Mouse (Mus musculus): ENCODE measurements around the gene Slc34a1. TPM values are rescaled to one million over a fixed set of nuclear protein-coding genes. Genes with fewer than 3 reads are reported as not detected.

The Slc34a1 gene
- polyA plus RNA-seq, 1 experiment from 2014 or later: not detected

GRCm38 (mm10) chr13:55462965-55463364, 65.0 kb downstream of the Slc34a1 start:
- peaks cover 60% of the 10 kb centered on the region for H3K27me3 ChIP-seq
- WGBS (ENCODE audit: insufficient replicate concordance): 26% methylated on average over 2 of the region's 2 CpGs
- H3K4me2 ChIP-seq: no peak overlapping the region

GRCm38 (mm10) chr13:55463399-55464026, 65.5 kb downstream of the Slc34a1 start:
- Histone ChIP-seq H3K4me2 (peak overlapping the region; percentile 75), H3K9ac (no peak overlapping the region), H3K27me3 (peaks cover 66% of the 10 kb centered on the region), H3K9me3 (replicated peaks) (no peaks in the 10 kb centered on the region), H3K36me3 (replicated peaks) (peaks cover 34% of the 10 kb centered on the region), H3K27ac (replicated peaks) (no peak overlapping the region), H3K4me3 (replicated peaks) (peak overlapping the region; percentile 50; the same call in 1 of the 2 replicates), H3K4me1 (replicated peaks) (peaks cover 19% of the 10 kb centered on the region)
- ATAC-seq (ENCODE audit: insufficient read depth): no peak
- 12% methylated on average over 14 of the region's 14 CpGs for WGBS (ENCODE audit: insufficient replicate concordance)

More at GRCm38 (mm10) chr13:55462965-55463364, 65.0 kb downstream of the Slc34a1 start:
- Histone ChIP-seq H3K36me3 (replicated peaks) (peaks cover 39% of the 10 kb centered on the region), H3K27ac (replicated peaks) (no peak overlapping the region), H3K4me3 (replicated peaks) (no peak overlapping the region), H3K9me3 (replicated peaks) (no peaks in the 10 kb centered on the region), H3K4me1 (replicated peaks) (peaks cover 19% of the 10 kb centered on the region), H3K9ac (no peak overlapping the region)
- no peak for ATAC-seq (ENCODE audit: insufficient read depth)

DNA sequence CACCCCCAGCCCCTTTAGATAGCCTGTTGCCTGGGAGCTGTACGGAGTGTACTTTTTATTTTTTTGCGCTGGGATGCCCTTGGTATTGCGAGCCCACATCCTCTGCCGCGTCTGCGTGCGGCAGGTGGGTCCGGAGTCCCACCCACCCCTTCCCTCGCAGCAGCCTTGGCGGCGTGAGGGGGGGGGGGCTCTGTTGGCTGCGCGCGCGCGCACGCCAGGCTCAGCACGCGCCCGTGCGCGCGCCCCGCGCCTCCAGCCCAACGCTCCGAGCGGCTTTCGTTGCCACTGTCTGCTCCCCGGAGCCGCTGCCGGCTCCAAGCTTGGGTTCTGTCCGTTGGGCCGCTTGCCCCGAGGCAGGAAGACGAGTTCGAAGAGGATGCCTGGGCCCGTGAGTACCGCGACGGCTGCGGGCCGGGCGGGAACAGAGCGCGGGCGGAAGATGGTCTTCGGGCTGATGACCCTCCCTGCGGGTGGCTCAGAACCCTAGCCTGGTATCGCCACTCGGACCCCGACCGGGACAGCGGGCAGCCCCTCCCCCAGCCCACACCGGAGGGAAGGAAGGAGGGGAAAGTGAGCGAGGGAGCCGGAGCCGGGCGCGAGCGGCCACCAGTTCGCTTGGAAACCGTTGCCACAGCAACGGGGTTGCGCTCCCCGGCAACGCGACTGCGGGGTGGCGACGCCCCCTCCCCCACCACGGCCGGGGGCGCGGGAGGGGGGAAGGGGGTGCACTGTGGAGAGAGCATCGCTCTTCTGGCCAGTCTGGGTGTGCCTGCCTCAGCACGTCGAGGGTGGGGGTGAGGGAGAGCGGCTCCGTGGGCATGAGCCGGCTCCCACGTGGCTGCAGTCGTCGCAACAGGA, 66.3 kb downstream of the Slc34a1 start, which contains the start of gene Prr7:
TSS of gene Prr7 (plus strand) at position 241 of the 858 bp plus-strand sequence.
- peaks cover 19% of the 10 kb centered on the region for H3K4me1 ChIP-seq (replicated peaks)
- H3K4me2 ChIP-seq: peak within 1 kb of the TSS; percentile 75
- peaks cover 26% of the 10 kb centered on the region for H3K36me3 ChIP-seq (replicated peaks)
- H3K9me3 ChIP-seq (replicated peaks): no peaks in the 10 kb centered on the region
- under 1% methylated on average over 82 of the region's 84 CpGs for WGBS (ENCODE audit: insufficient replicate concordance)
- no peak within 1 kb of the TSS for H3K9ac ChIP-seq
- ATAC-seq (ENCODE audit: insufficient read depth): 0 out of 2 replicates have a peak, but pooled peaks have one; percentile 10
- H3K27ac ChIP-seq (replicated peaks): no peak within 1 kb of the TSS
- peaks cover 73% of the 10 kb centered on the region for H3K27me3 ChIP-seq
- peak within 1 kb of the TSS; percentile 50 for H3K4me3 ChIP-seq (replicated peaks)

- peaks cover 17% of the 10 kb centered on the region for H3K36me3 ChIP-seq (replicated peaks)
- H3K27me3 ChIP-seq: peaks cover 83% of the 10 kb centered on the region
- H3K4me3 ChIP-seq (replicated peaks): no peak overlapping the region
- ATAC-seq (ENCODE audit: insufficient read depth): no peak
- peaks cover 19% of the 10 kb centered on the region for H3K4me1 ChIP-seq (replicated peaks)
- 15% methylated on average over 3 of the region's 3 CpGs for WGBS (ENCODE audit: insufficient replicate concordance)
- H3K4me2 ChIP-seq: no peak overlapping the region
- no peaks in the 10 kb centered on the region for H3K9me3 ChIP-seq (replicated peaks)
- H3K9ac ChIP-seq: no peak overlapping the region
- H3K27ac ChIP-seq (replicated peaks): no peak overlapping the region
Observed at GRCm38 (mm10) chr13:55465184-55465583, 67.2 kb downstream of the Slc34a1 start.

Small RNA genes lying within 50 kb of the gene (microRNA-seq; reads per million reads assigned to microRNA genes)
- gene Mir6943: not detected

Other genes with a start within 250 kb of the Slc34a1 start
- gene Fgfr4, start 245.5 kb upstream of the Slc34a1 start, polyA plus RNA-seq (2015; fragmentation: Nextera tagmentation; extraction: Ambion mirVana): 5.8 and 6.8 TPM in 2 replicates
- 13.3 and 14.4 TPM in 2 replicates for gene Nsd1, start 188.4 kb upstream of the Slc34a1 start, polyA plus RNA-seq (2015; fragmentation: Nextera tagmentation; extraction: Ambion mirVana)
- gene Prelid1, start 77.7 kb upstream of the Slc34a1 start, polyA plus RNA-seq (2015; fragmentation: Nextera tagmentation; extraction: Ambion mirVana): 211 and 230 TPM in 2 replicates
- 48.6 and 51.3 TPM in 2 replicates for gene Rab24, start 76.2 kb upstream of the Slc34a1 start, polyA plus RNA-seq (2015; fragmentation: Nextera tagmentation; extraction: Ambion mirVana)
- gene Mxd3, start 68.4 kb upstream of the Slc34a1 start, polyA plus RNA-seq (2015; fragmentation: Nextera tagmentation; extraction: Ambion mirVana): 28.8 and 33.6 TPM in 2 replicates
- 58.8 and 62.1 TPM in 2 replicates for gene Lman2, start 35.4 kb upstream of the Slc34a1 start, polyA plus RNA-seq (2015; fragmentation: Nextera tagmentation; extraction: Ambion mirVana)
- gene Rgs14, start 28.5 kb upstream of the Slc34a1 start, polyA plus RNA-seq (2015; fragmentation: Nextera tagmentation; extraction: Ambion mirVana): 2.2 and 2.9 TPM in 2 replicates
- not detected in 2 replicates for gene Pfn3, start 17.0 kb downstream of the Slc34a1 start, polyA plus RNA-seq (2015; fragmentation: Nextera tagmentation; extraction: Ambion mirVana)
- gene F12, start 28.6 kb downstream of the Slc34a1 start, polyA plus RNA-seq (2015; fragmentation: Nextera tagmentation; extraction: Ambion mirVana): 118 and 151 TPM in 2 replicates
- gene Grk6, start 46.9 kb downstream of the Slc34a1 start, polyA plus RNA-seq (2015; fragmentation: Nextera tagmentation; extraction: Ambion mirVana): 24.3 and 27.6 TPM in 2 replicates
- not detected in 2 replicates for gene Prr7, start 66.1 kb downstream of the Slc34a1 start, polyA plus RNA-seq (2015; fragmentation: Nextera tagmentation; extraction: Ambion mirVana)
- gene Dbn1, start 89.9 kb downstream of the Slc34a1 start, polyA plus RNA-seq (2015; fragmentation: Nextera tagmentation; extraction: Ambion mirVana): 7.5 and 7.6 TPM in 2 replicates
- gene Pdlim7, start 115.5 kb downstream of the Slc34a1 start, polyA plus RNA-seq (2015; fragmentation: Nextera tagmentation; extraction: Ambion mirVana): 25.2 and 29.5 TPM in 2 replicates
- 9.6 and 11.0 TPM in 2 replicates for gene Dok3, start 131.1 kb downstream of the Slc34a1 start, polyA plus RNA-seq (2015; fragmentation: Nextera tagmentation; extraction: Ambion mirVana)
- 23.6 and 24.3 TPM in 2 replicates for gene Ddx41, start 138.5 kb downstream of the Slc34a1 start, polyA plus RNA-seq (2015; fragmentation: Nextera tagmentation; extraction: Ambion mirVana)
- gene Fam193b, start 172.9 kb downstream of the Slc34a1 start, polyA plus RNA-seq (2015; fragmentation: Nextera tagmentation; extraction: Ambion mirVana): 7.5 and 11.0 TPM in 2 replicates
- gene Tmed9, start 175.5 kb downstream of the Slc34a1 start, polyA plus RNA-seq (2015; fragmentation: Nextera tagmentation; extraction: Ambion mirVana): 55.2 and 63.2 TPM in 2 replicates
- gene B4galt7, start 201.7 kb downstream of the Slc34a1 start, polyA plus RNA-seq (2015; fragmentation: Nextera tagmentation; extraction: Ambion mirVana): 5.9 and 6.9 TPM in 2 replicates
- 13.3 and 14.7 TPM in 2 replicates for gene Caml, start 224.8 kb downstream of the Slc34a1 start, polyA plus RNA-seq (2015; fragmentation: Nextera tagmentation; extraction: Ambion mirVana)
- gene Ddx46, start 236.8 kb downstream of the Slc34a1 start, polyA plus RNA-seq (2015; fragmentation: Nextera tagmentation; extraction: Ambion mirVana): 13.2 and 14.0 TPM in 2 replicates